Mouse (Mus musculus) cerebellum, adult 2 months (tissue): ENCODE results near the gene Ppfia4. TPM values are rescaled to one million over a fixed set of nuclear protein-coding genes. Genes with fewer than 3 reads are reported as not detected.

Source experiments
- DNase-seq, 2 experiments: peaks; one replicate each; pipeline ENCODE4 v3.0.0; 2021
- H3K27ac ChIP-seq: fragments of 200-500 bp; 2 replicates; pipeline ENCODE4 v1.5.1; 2012; ENCODE audit warnings: low read length, control low read depth, inconsistent platforms; ENCODE audit not compliant: insufficient read depth
- H3K27me3 ChIP-seq: fragments of 200-500 bp; 2 replicates; pipeline ENCODE4 v1.6.1; 2012; ENCODE audit warnings: inconsistent platforms, mild to moderate bottlenecking, low read length, moderate library complexity; ENCODE audit not compliant: control insufficient read depth, insufficient read depth
- H3K4me1 ChIP-seq: fragments of 200-500 bp; 2 replicates; pipeline ENCODE4 v1.6.1; 2011; ENCODE audit warnings: low read length; ENCODE audit not compliant: control insufficient read depth, insufficient read depth
- H3K4me3 ChIP-seq: fragments of 200-500 bp; replicated peaks from 2 replicates; pipeline ENCODE3; 2011; ENCODE audit warnings: mild to moderate bottlenecking, low read depth, low read length, control low read depth; ENCODE audit not compliant: insufficient read depth
- CTCF ChIP-seq: fragments of 200-500 bp; IDR thresholded peaks from 2 replicates; pipeline ENCODE4 v1.5.1; 2011; ENCODE audit warnings: low read depth, mild to moderate bottlenecking, control low read depth, low read length, moderate library complexity, borderline replicate concordance; ENCODE audit not compliant: insufficient read depth
- POLR2A ChIP-seq: fragments of 200-500 bp; IDR thresholded peaks from 2 replicates; pipeline ENCODE4 v1.6.1; 2011; ENCODE audit warnings: low read length, control low read depth, borderline replicate concordance; ENCODE audit not compliant: insufficient read depth
- WGBS: fragments of 180-500 bp; shearing (Covaris S2); methylation state at CpG from one replicate; pipeline ENCODE4 v1.1.7; 2018; 5-methylcytosine and 5-hydroxymethylcytosine counted together
- polyA plus RNA-seq: library from polyadenylated mRNA; depleted of rRNA; stranded (reverse); fragments of >200 nt; gene quantifications from 2 replicates; pipeline ENCODE4 v1.2.3, GENCODE M21; 2012

The Ppfia4 gene
- polyA plus RNA-seq, 1 experiment, result 192 TPM

GRCm38 (mm10) chr1:134322591-134322990 lies 10.1 kb downstream of the Ppfia4 start:
- no peak overlapping the region for H3K27ac ChIP-seq
- DNase-seq, result peak in 1 of 2 experiments; percentile 52
- H3K4me3 ChIP-seq, result no peak overlapping the region
- no peaks in the 10 kb centered on the region for H3K27me3 ChIP-seq
- H3K4me1 ChIP-seq, result peaks cover 10% of the 10 kb centered on the region
- 78% methylated on average over 6 of the region's 6 CpGs for WGBS
- TF ChIP-seq POLR2A (no peak), CTCF (peak; percentile 56; the same call in 1 of the 2 replicates)

- Histone ChIP-seq H3K4me3 (no peak overlapping the region), H3K27me3 (no peaks in the 10 kb centered on the region), H3K4me1 (peaks cover 3% of the 10 kb centered on the region; the same call in 1 of the 2 replicates), H3K27ac (no peak overlapping the region)
- WGBS, result 37% methylated on average over 14 of the region's 14 CpGs
- no peak for DNase-seq
- TF ChIP-seq CTCF, result no peak
Measured at GRCm38 (mm10) chr1:134320691-134321301, 11.9 kb downstream of the Ppfia4 start.

- Histone ChIP-seq H3K4me3 (no peak overlapping the region), H3K27ac (no peak overlapping the region), H3K4me1 (peaks cover 3% of the 10 kb centered on the region; the same call in 1 of the 2 replicates), H3K27me3 (no peaks in the 10 kb centered on the region)
- TF ChIP-seq POLR2A (no peak), CTCF (no peak)
- WGBS, result 57% methylated on average over 5 of the region's 5 CpGs
- no peak for DNase-seq
Measured at GRCm38 (mm10) chr1:134318261-134318660, 14.5 kb downstream of the Ppfia4 start.

- WGBS, result 71% methylated on average over 9 of the region's 9 CpGs
Measured at GRCm38 (mm10) chr1:134316361-134316760, 16.4 kb downstream of the Ppfia4 start.

GRCm38 (mm10) chr1:134315181-134315580 lies 17.5 kb downstream of the Ppfia4 start:
- TF ChIP-seq CTCF (no peak), POLR2A (no peak)
- WGBS, result 90% methylated on average over 5 of the region's 5 CpGs
- Histone ChIP-seq H3K27ac (no peak overlapping the region; the same call in 1 of the 2 replicates), H3K4me1 (peaks cover 16% of the 10 kb centered on the region), H3K4me3 (no peak overlapping the region), H3K27me3 (no peaks in the 10 kb centered on the region)
- no peak for DNase-seq

More at GRCm38 (mm10) chr1:134316361-134316760, 16.4 kb downstream of the Ppfia4 start:
- Histone ChIP-seq H3K4me3 (no peak overlapping the region), H3K27me3 (no peaks in the 10 kb centered on the region), H3K4me1 (peaks cover 9% of the 10 kb centered on the region), H3K27ac (no peak overlapping the region)
- DNase-seq, result no peak
- TF ChIP-seq CTCF, result no peak

- no peaks in the 10 kb centered on the region for H3K27me3 ChIP-seq
- 72% methylated on average over 7 of the region's 7 CpGs for WGBS
- TF ChIP-seq CTCF (no peak), POLR2A (no peak)
- no peak overlapping the region for H3K27ac ChIP-seq
- no peak for DNase-seq
- H3K4me3 ChIP-seq, result no peak overlapping the region
- peaks cover 13% of the 10 kb centered on the region for H3K4me1 ChIP-seq
Measured at GRCm38 (mm10) chr1:134311760-134312159, 21.0 kb downstream of the Ppfia4 start.

GRCm38 (mm10) chr1:134310729-134311128 lies 22.0 kb downstream of the Ppfia4 start:
- peaks cover 13% of the 10 kb centered on the region for H3K4me1 ChIP-seq
- no peak for DNase-seq
- H3K27ac ChIP-seq, result no peak overlapping the region
- no peak for TF ChIP-seq CTCF
- TF ChIP-seq POLR2A, result no peak
- no peak overlapping the region for H3K4me3 ChIP-seq
- H3K27me3 ChIP-seq, result no peaks in the 10 kb centered on the region
- WGBS, result 87% methylated on average over 3 of the region's 3 CpGs

GRCm38 (mm10) chr1:134310291-134310690 lies 22.4 kb downstream of the Ppfia4 start:
- DNase-seq, result peak in 1 of 2 experiments; percentile 62
- no peak overlapping the region for H3K27ac ChIP-seq
- H3K27me3 ChIP-seq, result no peaks in the 10 kb centered on the region
- WGBS, result 25% methylated on average over 2 of the region's 2 CpGs
- H3K4me1 ChIP-seq, result peaks cover 13% of the 10 kb centered on the region
- no peak overlapping the region for H3K4me3 ChIP-seq
- no peak for TF ChIP-seq CTCF
- no peak for TF ChIP-seq POLR2A
